Mouse (Mus musculus) lung, adult 2 months (tissue): ENCODE measurements around the gene Grid2. TPM values are rescaled to one million over a fixed set of nuclear protein-coding genes. Genes with fewer than 3 reads are reported as not detected.

ENCODE experiments used
- DNase-seq: peaks from one replicate; pipeline ENCODE4 v3.0.0; 2022
- H3K4me1 ChIP-seq: fragments of 200-500 bp; 2 replicates; pipeline ENCODE4 v1.6.1; 2011; ENCODE audit warnings: low read length; ENCODE audit not compliant: control insufficient read depth, insufficient read depth
- H3K4me3 ChIP-seq: fragments of 200-500 bp; replicated peaks from 2 replicates; pipeline ENCODE3; 2011; ENCODE audit warnings: low read depth, mild to moderate bottlenecking, control low read depth, low read length; ENCODE audit errors: extremely low read depth
- CTCF ChIP-seq: fragments of 200-500 bp; IDR thresholded peaks from 2 replicates; pipeline ENCODE4 v1.5.1; 2011; ENCODE audit warnings: mild to moderate bottlenecking, low read length, control low read depth; ENCODE audit not compliant: insufficient read depth
- POLR2A ChIP-seq: fragments of 200-500 bp; IDR thresholded peaks from 2 replicates; pipeline ENCODE4 v1.6.1; 2011; ENCODE audit warnings: low read depth, mild to moderate bottlenecking, control low read depth, low read length, borderline replicate concordance; ENCODE audit errors: extremely low read depth
- WGBS: fragments of 180-500 bp; shearing (Covaris S2); methylation state at CpG from one replicate; pipeline ENCODE4 v1.1.7; 2018; 5-methylcytosine and 5-hydroxymethylcytosine counted together
- polyA plus RNA-seq: library from polyadenylated mRNA; depleted of rRNA; stranded (reverse); fragments of >200 nt; gene quantifications from 2 replicates; pipeline ENCODE4 v1.2.3, GENCODE M21; 2012

The Grid2 gene
- polyA plus RNA-seq, 1 experiment, result 0.04 TPM

DNA sequence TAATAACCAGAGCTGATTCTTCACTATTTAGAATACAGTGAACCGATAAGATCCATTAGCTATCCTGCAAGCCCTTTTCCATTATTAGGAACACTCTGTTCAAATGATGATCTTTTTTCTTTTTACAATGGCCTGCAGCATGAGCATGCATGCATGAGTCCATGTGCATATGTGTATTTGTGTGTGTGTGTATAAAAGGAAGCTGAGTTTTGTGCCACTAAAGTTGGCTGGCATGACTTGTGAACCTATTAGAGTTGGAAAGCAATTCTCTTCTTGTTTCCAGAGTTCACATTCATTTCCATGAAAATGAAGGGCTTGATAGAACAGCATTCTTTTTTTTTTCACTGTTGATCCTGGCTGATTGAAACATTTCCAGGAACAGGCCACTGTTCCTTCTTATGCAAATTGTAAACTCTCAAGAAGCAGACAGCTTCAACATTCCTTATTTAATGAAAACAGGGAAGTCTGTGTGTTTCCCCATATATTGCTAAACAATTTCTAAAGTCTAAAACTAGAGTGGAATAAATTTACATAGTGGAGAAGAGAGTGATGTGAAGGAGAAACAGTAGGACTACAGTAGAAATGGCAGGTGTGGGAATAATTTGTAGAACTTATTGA, 919.4 kb downstream of the Grid2 start:
- no peak for DNase-seq
- H3K4me1 ChIP-seq, result no peaks in the 10 kb centered on the region
- no peak for TF ChIP-seq CTCF
- TF ChIP-seq POLR2A, result no peak
- 92% methylated on average over 1 of the region's 1 CpGs for WGBS
- no peak overlapping the region for H3K4me3 ChIP-seq

DNA sequence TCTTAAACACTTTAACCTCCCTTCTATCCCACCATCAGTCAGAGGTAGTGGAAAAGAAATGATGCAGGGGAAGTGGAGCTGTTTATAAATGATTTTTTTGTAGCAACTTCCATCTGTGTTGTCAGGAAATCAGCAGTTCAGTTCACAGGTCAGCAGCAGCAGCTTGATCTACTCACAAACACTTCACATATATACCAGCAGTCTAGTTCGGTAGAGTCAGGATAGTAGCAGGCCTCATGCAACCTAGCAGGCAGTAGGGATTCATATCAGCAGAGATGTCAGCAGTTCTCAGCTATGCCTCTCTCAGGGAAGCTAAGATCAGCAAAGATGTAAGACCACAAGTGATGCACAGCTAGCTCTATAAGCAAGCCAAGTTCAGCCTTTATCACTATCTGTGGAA, 938.0 kb downstream of the Grid2 start:
- no peak for DNase-seq
- TF ChIP-seq CTCF, result no peak
- TF ChIP-seq POLR2A, result no peak
- WGBS, result 35% methylated on average over 1 of the region's 1 CpGs
- Histone ChIP-seq H3K4me3 (no peak overlapping the region), H3K4me1 (no peaks in the 10 kb centered on the region)

DNA sequence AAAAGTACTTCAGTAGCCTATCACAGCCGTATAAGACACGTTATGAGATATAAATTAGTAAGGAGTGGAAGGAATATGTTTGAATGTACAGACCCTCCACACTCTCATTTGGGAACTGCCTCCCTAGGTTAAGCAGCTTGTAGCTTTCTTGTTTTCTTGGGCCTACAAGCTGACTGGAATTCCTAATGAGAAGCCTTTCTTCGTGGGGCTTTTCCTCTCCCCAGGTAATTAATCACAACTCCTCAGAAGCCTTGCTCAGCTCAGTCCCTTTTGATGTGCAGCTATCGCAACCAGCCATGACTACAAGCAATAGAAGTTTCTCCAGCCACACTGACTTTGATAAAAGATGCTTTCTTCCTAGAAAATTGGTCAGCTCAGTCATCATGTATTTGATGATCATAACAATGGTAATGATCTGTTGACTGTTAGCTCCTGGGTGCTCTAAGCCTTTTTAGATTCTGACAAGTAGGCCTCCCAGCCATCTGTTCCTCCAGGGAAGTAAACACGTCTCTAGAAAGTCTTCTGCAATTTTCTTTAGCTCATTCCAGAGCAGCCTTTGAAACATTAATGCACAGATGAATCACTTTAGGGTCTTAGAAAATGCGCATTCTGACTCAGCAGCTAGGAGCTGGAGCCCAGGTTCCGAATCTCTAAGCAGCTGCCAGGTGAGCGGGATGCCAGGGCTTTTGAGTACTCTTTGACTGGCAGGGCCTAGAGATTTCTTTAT, 946.9 kb downstream of the Grid2 start:
- DNase-seq, result no peak
- no peak for TF ChIP-seq POLR2A
- no peak for TF ChIP-seq CTCF
- no peak overlapping the region for H3K4me3 ChIP-seq
- no peaks in the 10 kb centered on the region for H3K4me1 ChIP-seq
- WGBS, result 45% methylated on average over 8 of the region's 8 CpGs

DNA sequence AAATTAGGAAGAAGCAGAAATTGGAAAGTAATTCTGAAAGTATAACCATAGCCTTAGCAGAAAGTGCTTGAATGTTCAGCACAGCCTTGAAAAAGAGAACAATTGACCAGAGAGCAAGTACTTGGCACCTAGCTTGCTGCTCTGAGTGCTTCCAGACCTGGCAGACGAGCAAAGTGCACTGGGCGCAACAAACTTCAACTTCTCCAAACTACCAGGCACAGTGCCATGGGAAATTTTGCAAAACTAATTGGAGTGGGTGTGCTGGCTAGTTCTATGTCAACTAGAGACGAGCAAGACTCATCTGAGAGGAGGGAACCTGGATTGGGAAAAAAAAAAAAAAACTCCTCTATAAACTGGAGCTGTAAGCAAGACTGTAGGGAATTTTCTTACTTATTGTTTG, 980.7 kb downstream of the Grid2 start:
- TF ChIP-seq POLR2A (no peak), CTCF (no peak)
- WGBS, result 33% methylated on average over 3 of the region's 3 CpGs
- no peak for DNase-seq

DNA sequence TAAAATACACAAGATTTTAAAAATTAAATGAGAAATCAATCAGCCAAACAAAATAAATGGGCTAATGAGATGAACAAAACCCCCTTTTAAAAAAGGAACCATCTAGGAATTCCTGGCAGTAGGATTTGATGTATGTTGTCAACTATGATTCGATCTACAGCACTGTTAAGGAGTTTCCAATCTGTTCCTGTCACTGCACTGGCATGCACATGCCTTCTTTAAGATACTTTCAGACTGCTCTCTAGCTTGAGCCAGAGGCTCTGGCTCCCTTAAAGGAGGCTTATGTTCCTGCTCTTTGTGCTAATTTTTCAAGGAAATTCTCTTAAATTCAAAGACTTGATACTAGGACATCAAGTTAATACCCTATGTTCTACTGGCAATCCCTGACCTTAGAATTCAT, 984.9 kb downstream of the Grid2 start:
- no peak for DNase-seq
- H3K4me1 ChIP-seq, result no peaks in the 10 kb centered on the region
- no peak for TF ChIP-seq POLR2A
- TF ChIP-seq CTCF, result no peak
- WGBS, result 36% methylated on average over 1 of the region's 1 CpGs
- no peak overlapping the region for H3K4me3 ChIP-seq

More for the DNA sequence above, 980.7 kb downstream of the Grid2 start:
- H3K4me3 ChIP-seq, result no peak overlapping the region
- no peaks in the 10 kb centered on the region for H3K4me1 ChIP-seq

DNA sequence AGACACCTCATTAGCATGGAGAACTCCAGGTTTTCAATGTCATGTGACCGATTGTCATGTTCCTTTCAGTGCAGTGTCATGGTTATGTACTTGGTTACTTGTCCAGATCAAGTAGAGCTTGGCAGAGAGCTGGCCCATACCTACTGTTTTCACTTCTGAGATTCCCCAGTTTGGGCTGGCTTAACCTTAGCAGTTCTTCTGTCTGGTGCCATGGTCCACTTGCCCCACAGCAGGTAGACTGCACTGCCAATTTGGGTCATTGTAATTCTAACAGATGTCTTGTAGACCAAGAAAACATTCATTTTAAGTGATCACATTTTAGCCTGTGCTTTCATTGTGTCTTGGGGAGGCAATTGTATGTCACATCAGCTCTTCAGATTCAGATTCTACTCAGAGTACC, 990.3 kb downstream of the Grid2 start:
- WGBS, result 84% methylated on average over 1 of the region's 1 CpGs
- no peaks in the 10 kb centered on the region for H3K4me1 ChIP-seq
- no peak for DNase-seq
- no peak for TF ChIP-seq CTCF
- no peak overlapping the region for H3K4me3 ChIP-seq

DNA sequence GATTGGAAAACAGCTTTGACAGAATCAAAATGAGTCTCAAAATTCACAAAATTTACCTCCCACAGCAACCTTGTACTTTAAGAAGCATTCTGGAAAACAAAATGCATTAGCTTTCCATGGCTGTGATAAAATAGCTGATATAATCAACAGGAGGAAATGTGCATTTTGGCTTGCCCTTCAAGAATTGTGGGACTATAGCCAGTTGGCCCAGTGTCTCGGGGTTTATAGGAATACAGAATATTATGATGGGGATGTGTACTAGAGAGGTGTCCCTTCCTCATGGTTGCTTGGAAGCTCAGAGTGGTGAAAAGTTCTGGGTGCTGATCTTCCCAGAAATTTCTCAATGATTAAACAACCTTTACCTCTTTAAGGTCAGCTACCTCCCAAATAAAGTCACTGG, 995.4 kb downstream of the Grid2 start:
- Histone ChIP-seq H3K4me1 (no peaks in the 10 kb centered on the region), H3K4me3 (no peak overlapping the region)
- 31% methylated on average over 1 of the region's 1 CpGs for WGBS
- DNase-seq, result no peak
- TF ChIP-seq POLR2A (no peak), CTCF (no peak)

DNA sequence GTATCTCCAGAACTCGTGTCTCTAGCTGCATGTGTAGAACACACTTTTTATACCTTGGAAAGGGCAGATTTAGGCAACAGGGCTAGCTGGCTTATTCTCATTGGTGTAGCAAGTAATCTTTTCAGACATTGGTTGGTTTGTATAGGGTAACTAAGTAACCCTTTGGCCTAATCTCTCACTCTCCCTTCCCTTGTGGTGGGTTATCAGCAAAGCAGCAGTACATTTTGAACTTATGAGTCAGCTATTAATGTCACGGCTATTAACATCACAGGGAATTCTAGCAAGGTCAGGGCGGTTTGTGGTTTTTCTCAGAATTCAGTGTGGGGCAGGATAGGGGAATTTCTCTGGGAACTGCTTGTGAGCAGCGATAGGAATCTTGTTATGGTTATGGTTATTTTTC, 1007.8 kb downstream of the Grid2 start:
- H3K4me3 ChIP-seq, result no peak overlapping the region
- no peaks in the 10 kb centered on the region for H3K4me1 ChIP-seq
- TF ChIP-seq CTCF (no peak), POLR2A (no peak)
- DNase-seq, result no peak
- 82% methylated on average over 4 of the region's 4 CpGs for WGBS

DNA sequence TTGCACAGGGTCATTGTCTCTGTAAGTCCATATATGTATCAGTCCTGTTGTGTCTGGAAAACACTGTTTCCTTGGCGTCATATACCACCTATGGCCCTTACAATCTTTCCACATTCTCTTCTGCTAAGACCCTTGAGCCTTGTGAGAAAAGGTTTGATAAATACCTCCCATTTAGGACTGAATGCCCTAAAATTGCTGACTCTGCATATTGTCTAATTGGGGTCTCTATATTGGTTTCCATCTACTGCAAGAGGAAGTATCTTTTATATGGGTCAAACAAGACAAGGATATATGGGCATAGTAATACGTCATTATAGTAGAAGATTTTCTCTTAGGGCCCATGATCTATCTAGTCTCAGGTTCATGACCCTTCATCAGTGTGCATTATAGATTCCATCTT, 1008.5 kb downstream of the Grid2 start:
- DNase-seq, result no peak
- no peak overlapping the region for H3K4me3 ChIP-seq
- no peak for TF ChIP-seq POLR2A
- TF ChIP-seq CTCF, result no peak
- 88% methylated on average over 2 of the region's 2 CpGs for WGBS
- H3K4me1 ChIP-seq, result no peaks in the 10 kb centered on the region
